Mouse (Mus musculus) heart, postnatal 14 days (tissue): Measurements from ENCODE around the gene Ccdc125. TPM values are rescaled to one million over a fixed set of nuclear protein-coding genes. Genes with fewer than 3 reads are reported as not detected.

Experiments
- total RNA-seq, 2 experiments: library from RNA; stranded (reverse); gene quantifications; 2 replicates each; pipeline ENCODE4 v1.2.3; 2021

The Ccdc125 gene
- total RNA-seq, 2 experiments from 2014 or later: 0.66 to 0.96 TPM

Other genes starting within 250 kb of the Ccdc125 start
- under 1 TPM; 0.07 to 0.15 TPM for gene Naip1, start 216.8 kb upstream of the Ccdc125 start, total RNA-seq
- 10 to 100 TPM; 21.1 to 25.1 TPM for gene Gtf2h2, start 177.1 kb upstream of the Ccdc125 start, total RNA-seq
- 1 to 10 TPM in 1 of 2 experiments, under 1 TPM in 1; 0.51 to 1.1 TPM for gene Ocln, start 117.0 kb upstream of the Ccdc125 start, total RNA-seq
- under 1 TPM; 0.29 to 0.50 TPM for gene Marveld2, start 52.7 kb upstream of the Ccdc125 start, total RNA-seq
- 10 to 100 TPM; 56.0 to 63.2 TPM for gene Ak6, start 18.7 kb upstream of the Ccdc125 start, total RNA-seq
- gene Rad17, start 18.7 kb upstream of the Ccdc125 start, total RNA-seq: 10 to 100 TPM; 16.0 to 17.3 TPM
- 10 to 100 TPM in 1 of 2 experiments, 1 to 10 TPM in 1; 8.9 to 11.4 TPM for gene Taf9, start 18.1 kb upstream of the Ccdc125 start, total RNA-seq
- gene Cdk7, start 61.2 kb downstream of the Ccdc125 start, total RNA-seq: 10 to 100 TPM; 24.1 to 24.9 TPM
- gene Mrps36, start 74.9 kb downstream of the Ccdc125 start, total RNA-seq: 100 to 1,000 TPM; 173 to 179 TPM
- gene Cenph, start 106.2 kb downstream of the Ccdc125 start, total RNA-seq: under 1 TPM; 0.36 to 0.80 TPM
- gene Ccnb1, start 116.9 kb downstream of the Ccdc125 start, total RNA-seq: 10 to 100 TPM in 1 of 2 experiments, 1 to 10 TPM in 1; 4.7 to 13.4 TPM
- 10 to 100 TPM; 23.6 to 24.8 TPM for gene Slc30a5, start 163.7 kb downstream of the Ccdc125 start, total RNA-seq